Mouse (Mus musculus): ENCODE results near the gene Amz2. TPM values are rescaled to one million over a fixed set of nuclear protein-coding genes. Genes with fewer than 3 reads are reported as not detected.
A peak's percentile ranks its signal among the peaks of the same experiment; 100 is the strongest.

Gene Amz2
- polyA plus RNA-seq, 1 experiment from 2014 or later, result 44.1 TPM

DNA sequence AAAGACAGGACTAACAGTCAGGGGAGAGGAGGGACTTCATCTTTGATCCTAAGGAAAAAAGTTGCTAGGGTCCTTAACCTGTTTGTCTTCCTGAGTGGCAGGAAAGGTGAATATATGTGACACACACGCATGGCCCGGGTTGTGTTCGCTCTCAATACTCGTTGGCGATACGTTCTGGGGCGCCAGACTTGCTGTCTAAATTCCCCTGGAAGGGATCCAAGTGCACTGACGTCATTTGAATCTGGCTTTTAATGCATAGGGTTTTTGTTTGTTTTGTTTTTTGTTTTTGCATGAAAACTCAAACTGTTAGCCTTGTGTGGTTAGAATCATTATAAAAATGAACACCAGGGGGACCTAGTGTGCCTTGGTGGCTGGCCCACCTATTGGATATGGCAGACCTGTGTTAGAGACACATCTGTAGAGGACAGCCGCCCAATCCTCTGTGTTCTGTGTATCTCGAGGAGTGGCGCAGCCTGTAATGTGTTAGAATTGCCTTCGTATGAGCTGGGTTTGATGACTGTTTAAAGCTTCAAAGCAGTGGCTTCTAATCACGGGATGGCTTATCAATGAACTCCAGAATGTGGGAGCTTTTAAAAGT is 19.8 kb downstream of the Amz2 start:
- no peak overlapping the region for H3K27ac ChIP-seq

GRCm38 (mm10) chr11:109451169-109451568 is 25.4 kb downstream of the Amz2 start:
- 0 out of 2 replicates have a peak, but pooled peaks cover 8% of the 10 kb centered on the region for H3K36me3 ChIP-seq
- WGBS, result 85% methylated on average over 11 of the region's 11 CpGs
- H3K27ac ChIP-seq, result no peak overlapping the region
- no peak overlapping the region for H3K4me3 ChIP-seq
- H3K4me2 ChIP-seq (replicated peaks), result no peak overlapping the region
- no peak for ATAC-seq (ENCODE audit: low FRiP score)
- no peaks in the 10 kb centered on the region for H3K9me3 ChIP-seq (replicated peaks)
- no peak overlapping the region for H3K9ac ChIP-seq
- H3K4me1 ChIP-seq, result no peaks in the 10 kb centered on the region
- no peaks in the 10 kb centered on the region for H3K27me3 ChIP-seq

More for the DNA sequence above, 19.8 kb downstream of the Amz2 start:
- H3K36me3 ChIP-seq, result no peaks in the 10 kb centered on the region
- no peak overlapping the region for H3K4me2 ChIP-seq (replicated peaks)
- ATAC-seq (ENCODE audit: low FRiP score), result peak; percentile 50; the same call in 1 of the 2 replicates
- no peaks in the 10 kb centered on the region for H3K4me1 ChIP-seq
- no peaks in the 10 kb centered on the region for H3K9me3 ChIP-seq (replicated peaks)
- WGBS, result 59% methylated on average over 13 of the region's 13 CpGs
- 0 out of 2 replicates have a peak, but pooled peaks cover 4% of the 10 kb centered on the region for H3K27me3 ChIP-seq
- H3K4me3 ChIP-seq, result no peak overlapping the region
- H3K9ac ChIP-seq, result no peak overlapping the region

GRCm38 (mm10) chr11:109456261-109456660 is 30.5 kb downstream of the Amz2 start:
- Histone ChIP-seq H3K9me3 (replicated peaks) (no peaks in the 10 kb centered on the region), H3K9ac (no peak overlapping the region), H3K27ac (no peak overlapping the region), H3K4me1 (no peaks in the 10 kb centered on the region), H3K27me3 (no peaks in the 10 kb centered on the region), H3K4me3 (no peak overlapping the region), H3K4me2 (replicated peaks) (no peak overlapping the region), H3K36me3 (0 out of 2 replicates have a peak, but pooled peaks cover 8% of the 10 kb centered on the region)
- no peak for ATAC-seq (ENCODE audit: low FRiP score)
- WGBS, result 90% methylated on average over 5 of the region's 5 CpGs

DNA sequence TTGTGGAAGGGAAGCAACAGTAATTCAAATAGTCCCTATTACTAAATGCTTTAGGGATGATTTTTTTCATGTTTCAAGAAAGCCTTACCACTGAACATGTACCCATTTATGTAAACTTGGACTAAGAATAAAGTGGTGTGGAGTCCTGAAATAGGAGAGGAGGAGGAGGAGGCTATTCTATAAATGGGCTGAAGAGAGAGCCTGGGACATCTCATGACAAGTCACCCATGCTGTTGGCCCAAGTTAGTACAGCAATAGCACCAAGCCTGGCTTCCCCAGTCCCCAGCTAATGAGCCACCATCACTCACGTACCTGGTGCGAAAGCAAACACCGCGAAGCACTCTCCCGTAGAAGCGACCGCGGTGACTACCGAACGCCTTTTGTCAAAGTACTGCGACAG is 32.4 kb downstream of the Amz2 start:
- Histone ChIP-seq H3K27ac (no peak overlapping the region), H3K9ac (no peak overlapping the region), H3K9me3 (replicated peaks) (no peaks in the 10 kb centered on the region), H3K4me1 (no peaks in the 10 kb centered on the region), H3K4me3 (no peak overlapping the region), H3K36me3 (peaks cover 7% of the 10 kb centered on the region; the same call in 1 of the 2 replicates), H3K27me3 (no peaks in the 10 kb centered on the region), H3K4me2 (replicated peaks) (no peak overlapping the region)
- 93% methylated on average over 11 of the region's 11 CpGs for WGBS
- no peak for ATAC-seq (ENCODE audit: low FRiP score)

DNA sequence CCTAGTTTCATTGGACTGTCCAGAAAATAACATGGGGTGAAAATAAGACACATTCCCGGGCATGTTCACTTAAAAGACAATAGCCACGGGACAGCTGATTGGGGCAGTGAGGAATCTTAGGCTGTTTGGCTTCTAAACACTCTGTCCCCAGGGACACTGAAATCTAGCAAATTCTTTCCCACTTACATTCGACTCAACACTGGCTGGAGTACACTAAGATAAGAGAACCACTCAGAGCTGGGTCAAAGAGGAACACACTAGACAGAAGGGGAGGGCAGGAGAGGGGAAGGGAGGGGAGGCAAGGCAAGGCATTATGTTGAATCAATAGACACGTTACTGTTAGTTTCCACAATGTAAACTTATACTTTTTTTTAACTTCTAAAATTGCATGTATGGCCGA is 34.8 kb downstream of the Amz2 start:
- Histone ChIP-seq H3K4me3 (no peak overlapping the region), H3K4me2 (replicated peaks) (no peak overlapping the region), H3K36me3 (peaks cover 6% of the 10 kb centered on the region; the same call in 1 of the 2 replicates), H3K27ac (no peak overlapping the region), H3K27me3 (no peaks in the 10 kb centered on the region), H3K9me3 (replicated peaks) (no peaks in the 10 kb centered on the region), H3K4me1 (no peaks in the 10 kb centered on the region), H3K9ac (no peak overlapping the region)
- ATAC-seq (ENCODE audit: low FRiP score), result no peak
- 77% methylated on average over 5 of the region's 5 CpGs for WGBS

DNA sequence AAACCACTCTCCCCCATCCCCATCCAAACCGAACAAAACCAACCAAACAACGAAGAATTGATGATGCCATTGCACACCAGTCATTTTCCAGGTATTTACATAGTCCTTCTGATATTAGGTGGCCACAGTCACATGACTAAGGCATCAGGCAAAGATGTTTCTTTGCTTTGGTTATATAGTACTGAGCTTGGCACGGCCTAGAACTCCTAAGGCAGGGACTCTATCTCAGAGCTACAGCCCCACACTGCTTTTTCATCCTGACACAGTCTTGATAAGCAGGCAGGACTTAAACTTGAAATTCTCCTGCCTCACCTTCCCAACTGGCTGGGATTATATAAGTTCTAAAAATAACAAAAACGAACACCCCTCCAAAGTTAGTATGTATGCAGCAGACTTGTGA is 39.3 kb downstream of the Amz2 start:
- Histone ChIP-seq H3K4me2 (replicated peaks) (no peak overlapping the region), H3K4me1 (no peaks in the 10 kb centered on the region), H3K9ac (no peak overlapping the region), H3K36me3 (peaks cover 6% of the 10 kb centered on the region; the same call in 1 of the 2 replicates), H3K27me3 (no peaks in the 10 kb centered on the region), H3K9me3 (replicated peaks) (no peaks in the 10 kb centered on the region), H3K4me3 (no peak overlapping the region), H3K27ac (no peak overlapping the region)
- WGBS, result 94% methylated on average over 4 of the region's 4 CpGs
- no peak for ATAC-seq (ENCODE audit: low FRiP score)

GRCm38 (mm10) chr11:109466987-109467386 is 41.2 kb downstream of the Amz2 start:
- Histone ChIP-seq H3K9ac (no peak overlapping the region), H3K36me3 (peaks cover 6% of the 10 kb centered on the region; the same call in 1 of the 2 replicates), H3K27me3 (no peaks in the 10 kb centered on the region; the same call in 1 of the 2 replicates), H3K9me3 (replicated peaks) (no peaks in the 10 kb centered on the region), H3K4me1 (peaks cover 8% of the 10 kb centered on the region; the same call in 1 of the 2 replicates), H3K4me2 (replicated peaks) (no peak overlapping the region), H3K4me3 (no peak overlapping the region), H3K27ac (no peak overlapping the region)
- ATAC-seq (ENCODE audit: low FRiP score), result no peak
- 80% methylated on average over 8 of the region's 8 CpGs for WGBS

- Histone ChIP-seq H3K4me3 (no peak overlapping the region), H3K9ac (no peak overlapping the region), H3K27ac (no peak overlapping the region), H3K4me2 (replicated peaks) (no peak overlapping the region), H3K9me3 (replicated peaks) (no peaks in the 10 kb centered on the region), H3K4me1 (peaks cover 8% of the 10 kb centered on the region; the same call in 1 of the 2 replicates), H3K36me3 (peaks cover 2% of the 10 kb centered on the region; the same call in 1 of the 2 replicates), H3K27me3 (no peaks in the 10 kb centered on the region; the same call in 1 of the 2 replicates)
- WGBS, result 94% methylated on average over 5 of the region's 5 CpGs
- ATAC-seq (ENCODE audit: low FRiP score), result no peak
These were observed 42.4 kb downstream of the Amz2 start for GRCm38 (mm10) chr11:109468133-109468532.

DNA sequence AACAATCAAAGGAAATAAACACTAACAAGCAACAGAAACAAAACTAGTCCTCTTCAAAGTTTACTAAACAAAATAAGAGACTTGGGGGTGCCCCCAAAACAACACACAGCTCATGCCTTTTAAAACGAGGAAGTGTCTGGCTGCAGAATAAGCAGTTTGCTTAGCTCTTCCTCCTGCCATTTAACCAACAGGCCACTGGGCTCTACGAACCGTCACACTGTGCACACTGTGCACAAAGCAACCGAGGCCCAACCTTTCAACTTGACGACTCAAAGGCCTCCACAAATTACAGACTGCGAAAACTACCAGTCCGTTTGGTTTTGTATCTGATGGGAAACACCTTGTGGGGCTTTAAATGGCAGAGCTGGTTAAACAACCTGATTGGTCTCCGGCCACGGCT is 44.4 kb downstream of the Amz2 start:
- no peaks in the 10 kb centered on the region for H3K9me3 ChIP-seq (replicated peaks)
- no peak for ATAC-seq (ENCODE audit: low FRiP score)
- no peak overlapping the region for H3K9ac ChIP-seq
- H3K27me3 ChIP-seq, result no peaks in the 10 kb centered on the region; the same call in 1 of the 2 replicates
- H3K4me2 ChIP-seq (replicated peaks), result no peak overlapping the region
- H3K4me1 ChIP-seq, result peaks cover 13% of the 10 kb centered on the region
- H3K4me3 ChIP-seq, result no peak overlapping the region
- no peaks in the 10 kb centered on the region for H3K36me3 ChIP-seq
- 69% methylated on average over 9 of the region's 9 CpGs for WGBS
- no peak overlapping the region for H3K27ac ChIP-seq

GRCm38 (mm10) chr11:109470921-109471861 is 45.4 kb downstream of the Amz2 start:
- Histone ChIP-seq H3K9ac (no peak overlapping the region), H3K9me3 (replicated peaks) (no peaks in the 10 kb centered on the region), H3K4me2 (replicated peaks) (peak overlapping the region; percentile 68), H3K36me3 (no peaks in the 10 kb centered on the region), H3K4me1 (peaks cover 19% of the 10 kb centered on the region), H3K4me3 (peak overlapping the region; percentile 75; the same call in 1 of the 2 replicates), H3K27ac (no peak overlapping the region), H3K27me3 (no peaks in the 10 kb centered on the region; the same call in 1 of the 2 replicates)
- 31% methylated on average over 15 of the region's 15 CpGs for WGBS
- ATAC-seq (ENCODE audit: low FRiP score), result no peak

DNA sequence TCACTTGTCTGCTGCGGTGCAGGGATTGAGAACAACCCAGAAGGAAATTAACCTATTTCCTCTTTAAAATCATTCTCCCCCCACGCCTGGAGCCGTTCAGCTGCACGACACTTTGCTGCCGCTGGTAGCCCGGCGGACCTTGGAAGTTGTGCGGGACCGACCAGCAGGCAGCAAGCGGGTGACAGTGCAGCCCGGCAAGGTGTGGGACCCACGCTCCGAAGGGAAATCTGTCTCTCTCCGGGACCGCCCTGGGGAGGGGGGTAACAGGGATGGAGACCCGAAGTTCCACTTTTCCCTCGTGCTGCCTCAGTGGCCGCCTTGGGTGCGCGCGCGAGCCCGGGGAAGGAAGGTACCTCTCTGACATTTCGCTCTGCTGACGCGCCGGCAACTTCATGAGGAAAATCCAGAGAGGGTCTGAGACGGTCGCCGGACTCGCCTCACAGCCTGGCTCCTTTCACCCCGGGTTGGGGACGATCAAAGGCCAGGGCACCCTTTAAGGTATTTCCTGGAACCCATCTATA is 46.5 kb downstream of the Amz2 start:
- H3K4me1 ChIP-seq, result peaks cover 29% of the 10 kb centered on the region
- H3K4me3 ChIP-seq, result peak overlapping the region; percentile 75
- peak overlapping the region; percentile 68 for H3K4me2 ChIP-seq (replicated peaks)
- ATAC-seq (ENCODE audit: low FRiP score), result no peak; the same call in 1 of the 2 replicates
- under 1% methylated on average over 33 of the region's 33 CpGs for WGBS
- H3K9ac ChIP-seq, result peak overlapping the region; percentile 91
- no peaks in the 10 kb centered on the region; the same call in 1 of the 2 replicates for H3K27me3 ChIP-seq
- H3K36me3 ChIP-seq, result no peaks in the 10 kb centered on the region
- H3K9me3 ChIP-seq (replicated peaks), result no peaks in the 10 kb centered on the region
- no peak overlapping the region for H3K27ac ChIP-seq

- peak; percentile 38 for ATAC-seq (ENCODE audit: low FRiP score)
- WGBS, result under 1% methylated on average over 13 of the region's 13 CpGs
- H3K9me3 ChIP-seq (replicated peaks), result no peaks in the 10 kb centered on the region
These were observed 47.0 kb downstream of the Amz2 start for GRCm38 (mm10) chr11:109472821-109473170.

More at GRCm38 (mm10) chr11:109472821-109473170, 47.0 kb downstream of the Amz2 start:
- peak overlapping the region; percentile 75 for H3K4me3 ChIP-seq
- H3K4me2 ChIP-seq (replicated peaks), result peak overlapping the region; percentile 68
- H3K36me3 ChIP-seq, result no peaks in the 10 kb centered on the region
- no peaks in the 10 kb centered on the region; the same call in 1 of the 2 replicates for H3K27me3 ChIP-seq
- peaks cover 33% of the 10 kb centered on the region for H3K4me1 ChIP-seq
- peak overlapping the region; percentile 90 for H3K27ac ChIP-seq
- H3K9ac ChIP-seq, result peak overlapping the region; percentile 91
